Mouse (Mus musculus) liver, embryonic 14.5 days (tissue): ENCODE measurements around the gene Podxl. TPM values are rescaled to one million over a fixed set of nuclear protein-coding genes. Genes with fewer than 3 reads are reported as not detected.
"Not testable (repeated sequence)": the region's sequence is repeated elsewhere in the genome, so short reads cannot be mapped to it uniquely, and the experiment has no call there.

Experiments used
- ATAC-seq: fragments of 200-750 bp; cut with Nextera tagmentation; 2 replicates; pipeline ENCODE4 v1.8.0; 2017; ENCODE audit warnings: moderate number of reproducible peaks, mild to moderate bottlenecking, moderate library complexity; ENCODE audit not compliant: insufficient read depth
- DNase-seq, 3 experiments: peaks; one replicate each; pipeline ENCODE4 v3.0.0-alpha.2; 2012 to 2013; ENCODE audit warnings: low read depth in 3 of 3, low spot score in 3 of 3
- H3K27ac ChIP-seq: fragments of 300-500 bp; sonication (generic); 2 replicates; pipeline ENCODE4 v1.5.1; 2014; ENCODE audit warnings: moderate library complexity, mild to moderate bottlenecking, control low read depth, inconsistent platforms
- H3K27me3 ChIP-seq: fragments of 300-500 bp; sonication (generic); 2 replicates; pipeline ENCODE4 v1.6.1; 2014; ENCODE audit warnings: mild to moderate bottlenecking, low read length, moderate library complexity; ENCODE audit not compliant: control insufficient read depth, insufficient read depth
- H3K36me3 ChIP-seq: fragments of 300-500 bp; sonication (generic); replicated peaks from 2 replicates; pipeline ENCODE4 v1.6.1; 2014; ENCODE audit warnings: low read depth; ENCODE audit not compliant: control insufficient read depth, insufficient read depth
- H3K4me1 ChIP-seq, 2 experiments: fragments of 200-500 bp in 1 of 2; fragments of 300-500 bp in 1 of 2; sonication (generic) in 1 of 2; replicated peaks; 2 replicates each; pipeline ENCODE4 v1.6.1; 2012 to 2014; ENCODE audit warnings: antibody characterized with exemption in 1 of 2, inconsistent platforms in 1 of 2, low read length in 1 of 2; ENCODE audit not compliant: control insufficient read depth in 2 of 2, insufficient read depth in 2 of 2
- H3K4me2 ChIP-seq: fragments of 300-500 bp; sonication (generic); 2 replicates; pipeline ENCODE4 v1.6.1; 2014; ENCODE audit warnings: low read depth, mild to moderate bottlenecking, control low read depth, moderate library complexity
- H3K4me3 ChIP-seq, 2 experiments: fragments of 200-500 bp in 1 of 2; fragments of 300-500 bp in 1 of 2; sonication (generic) in 1 of 2; 2 replicates each; pipeline ENCODE4 v1.5.1; 2012 to 2014; ENCODE audit warnings: low read depth in 2 of 2, low read length in 2 of 2, mild to moderate bottlenecking in 2 of 2, control low read depth in 1 of 2, inconsistent platforms in 1 of 2, moderate library complexity in 1 of 2; ENCODE audit not compliant: insufficient read depth in 1 of 2
- H3K9ac ChIP-seq: fragments of 300-500 bp; sonication (generic); replicated peaks from 2 replicates; pipeline ENCODE4 v1.6.1; 2014; ENCODE audit warnings: mild to moderate bottlenecking, control low read depth, moderate library complexity
- H3K9me3 ChIP-seq: fragments of 300-500 bp; sonication (generic); 2 replicates; pipeline ENCODE4 v1.6.1; 2016; ENCODE audit warnings: low read length, mixed read lengths; ENCODE audit not compliant: control insufficient read depth
- CTCF ChIP-seq: IDR thresholded peaks from 2 replicates; pipeline ENCODE4 v1.5.1; 2016; ENCODE audit warnings: antibody characterized with exemption, low read depth, control low read depth
- EP300 ChIP-seq: IDR thresholded peaks from 2 replicates; pipeline ENCODE4 v1.6.1; 2016; ENCODE audit warnings: antibody characterized with exemption, low read depth
- WGBS: fragments of 180-500 bp; shearing (Covaris S2); extraction: QIAGEN DNeasy Blood & Tissue Kit; methylation state at CpG from one replicate; pipeline ENCODE4 v1.1.7; 2014; ENCODE audit not compliant: insufficient replicate concordance; 5-methylcytosine and 5-hydroxymethylcytosine counted together
- polyA plus RNA-seq, 2 experiments: library from polyadenylated mRNA; depleted of rRNA in 1 of 2; stranded (reverse) in 1 of 2; unstranded in 1 of 2; fragments of >200 nt; fragmentation: Nextera tagmentation in 1 of 2; extraction: Ambion mirVana in 1 of 2; gene quantifications; 2 replicates each; pipeline versions ENCODE4 v1.2.1 to v1.2.3; 2012 to 2014

Gene Podxl
- polyA plus RNA-seq, 2 experiments = 5.0 to 8.2 TPM

DNA sequence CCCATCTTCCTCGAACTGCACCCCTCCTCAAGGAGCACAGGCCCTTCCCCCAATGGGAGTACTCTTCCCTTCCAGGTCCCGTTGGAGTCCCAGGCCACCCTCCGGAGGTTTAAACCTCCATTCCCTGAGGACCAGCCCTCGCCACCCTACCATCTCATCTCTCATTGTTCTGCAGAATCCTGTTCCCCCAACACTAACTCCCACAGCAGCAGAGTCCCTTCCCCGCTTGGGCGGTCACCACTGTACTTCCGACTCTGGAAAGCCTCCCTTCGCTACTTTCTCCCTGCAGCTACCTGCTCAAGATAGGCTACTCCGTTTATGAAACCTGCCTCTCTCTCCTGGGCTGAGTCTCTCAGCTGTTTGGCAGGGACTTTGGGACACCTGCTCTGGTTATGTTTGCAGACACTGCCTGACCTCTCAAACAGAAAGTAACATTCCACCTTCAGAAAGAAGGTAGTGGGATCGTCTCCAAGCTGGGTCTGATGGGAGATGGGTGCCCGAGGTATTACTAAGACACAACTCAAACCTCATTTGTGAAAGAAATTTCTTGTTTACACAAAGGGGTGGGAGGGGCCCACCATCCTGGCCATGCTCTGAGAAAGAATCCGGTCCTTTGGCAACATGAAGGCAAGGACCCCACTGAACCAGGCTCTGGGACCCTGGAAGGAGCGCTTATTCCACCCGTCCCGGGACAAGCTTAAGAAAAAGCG lies 1.3 kb downstream of the Podxl start:
- H3K4me2 ChIP-seq = peak overlapping the region; percentile 98
- no peak for DNase-seq
- ATAC-seq = no peak
- no peak overlapping the region for H3K27ac ChIP-seq
- WGBS = 6% methylated on average over 16 of the region's 16 CpGs
- H3K4me3 ChIP-seq = peak overlapping the region; percentile 65 to 77
- TF ChIP-seq EP300 (no peak), CTCF (no peak)
- no peaks in the 10 kb centered on the region for H3K36me3 ChIP-seq
- H3K9ac ChIP-seq = peak overlapping the region; percentile 72
- peaks cover 4% of the 10 kb centered on the region; the same call in 1 of the 2 replicates for H3K27me3 ChIP-seq
- no peaks in the 10 kb centered on the region for H3K9me3 ChIP-seq
- peaks cover 10 to 35% of the 10 kb centered on the region in 2 experiments for H3K4me1 ChIP-seq

DNA sequence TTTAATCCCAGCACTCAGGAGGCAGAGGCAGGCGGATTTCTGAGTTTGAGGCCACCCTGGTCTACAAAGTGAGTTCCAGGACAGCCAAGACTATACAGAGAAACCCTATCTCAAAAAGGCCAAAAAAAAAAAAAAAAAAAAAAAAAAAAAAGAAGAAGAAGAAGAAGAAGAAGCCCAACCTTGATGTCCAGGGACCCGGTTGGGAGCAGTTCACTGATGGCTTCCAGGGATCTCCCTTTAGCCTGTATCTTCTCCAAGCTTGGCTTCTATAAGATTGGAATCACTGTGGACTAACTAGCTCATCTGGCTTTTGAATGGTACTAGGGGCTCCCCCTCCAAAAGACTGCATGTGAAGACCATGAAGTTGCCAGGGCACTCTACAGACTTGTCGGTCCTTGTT lies 1.8 kb downstream of the Podxl start:
- H3K27ac ChIP-seq = not testable (repeated sequence)

DNA sequence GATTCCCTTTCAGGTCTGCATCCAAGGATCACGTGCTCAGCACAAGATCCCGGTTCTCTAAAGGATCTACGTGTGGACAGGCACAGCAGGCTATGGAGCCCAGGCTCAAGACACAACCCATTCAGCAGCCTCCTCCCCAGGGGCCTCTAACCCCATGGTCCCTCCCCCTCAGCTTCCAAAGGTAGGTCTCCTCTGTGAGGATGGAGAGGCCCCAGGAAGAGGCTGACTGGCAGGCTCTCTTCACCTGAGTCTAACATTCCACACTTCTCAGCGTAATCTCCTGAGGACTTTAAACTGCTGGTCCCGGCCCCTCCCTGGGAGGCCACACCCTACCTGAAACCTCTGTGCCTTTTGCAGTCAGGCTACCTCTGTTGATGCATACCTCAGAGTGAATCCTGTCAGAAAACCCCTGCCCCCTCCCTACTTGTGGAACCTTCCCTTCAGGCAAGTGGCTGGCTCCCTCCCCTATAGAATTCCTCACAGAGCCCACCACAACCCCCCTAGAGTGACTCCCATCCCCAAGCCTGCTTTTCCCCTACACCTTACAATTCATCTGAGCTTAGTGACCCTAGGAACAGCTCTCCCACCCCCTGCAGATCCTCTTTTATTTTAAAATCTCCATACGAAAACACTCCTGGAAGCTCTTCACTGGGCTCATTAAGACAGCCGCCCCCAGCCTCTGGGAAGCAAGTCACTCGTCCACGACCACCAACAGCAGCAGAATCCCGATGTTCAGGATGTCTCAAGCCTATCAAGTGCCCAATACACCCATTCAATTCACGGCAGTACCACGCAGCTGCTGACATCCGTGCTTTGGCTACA lies 3.4 kb downstream of the Podxl start:
- DNase-seq (no peak), ATAC-seq (no peak)
- Histone ChIP-seq H3K9ac (no peak overlapping the region), H3K4me1 (peaks cover 10 to 35% of the 10 kb centered on the region in 2 experiments), H3K36me3 (no peaks in the 10 kb centered on the region), H3K4me2 (peak overlapping the region; percentile 18; the same call in 1 of the 2 replicates), H3K27me3 (peaks cover 4% of the 10 kb centered on the region; the same call in 1 of the 2 replicates), H3K27ac (no peak overlapping the region), H3K4me3 (no peak overlapping the region), H3K9me3 (no peaks in the 10 kb centered on the region)
- TF ChIP-seq EP300 (no peak), CTCF (no peak)
- 54% methylated on average over 13 of the region's 13 CpGs for WGBS

More for the DNA sequence above, 1.8 kb downstream of the Podxl start:
- ATAC-seq, H3K27me3 ChIP-seq, H3K9me3 ChIP-seq, DNase-seq, H3K36me3 ChIP-seq: not testable (repeated sequence)
- Histone ChIP-seq H3K4me1 (peaks cover 10 to 35% of the 10 kb centered on the region in 2 experiments), H3K9ac (peak overlapping the region; percentile 72), H3K4me3 (peak overlapping the region; percentile 65 to 77), H3K4me2 (peak overlapping the region; percentile 98)
- WGBS = 49% methylated on average over 3 of the region's 3 CpGs

DNA sequence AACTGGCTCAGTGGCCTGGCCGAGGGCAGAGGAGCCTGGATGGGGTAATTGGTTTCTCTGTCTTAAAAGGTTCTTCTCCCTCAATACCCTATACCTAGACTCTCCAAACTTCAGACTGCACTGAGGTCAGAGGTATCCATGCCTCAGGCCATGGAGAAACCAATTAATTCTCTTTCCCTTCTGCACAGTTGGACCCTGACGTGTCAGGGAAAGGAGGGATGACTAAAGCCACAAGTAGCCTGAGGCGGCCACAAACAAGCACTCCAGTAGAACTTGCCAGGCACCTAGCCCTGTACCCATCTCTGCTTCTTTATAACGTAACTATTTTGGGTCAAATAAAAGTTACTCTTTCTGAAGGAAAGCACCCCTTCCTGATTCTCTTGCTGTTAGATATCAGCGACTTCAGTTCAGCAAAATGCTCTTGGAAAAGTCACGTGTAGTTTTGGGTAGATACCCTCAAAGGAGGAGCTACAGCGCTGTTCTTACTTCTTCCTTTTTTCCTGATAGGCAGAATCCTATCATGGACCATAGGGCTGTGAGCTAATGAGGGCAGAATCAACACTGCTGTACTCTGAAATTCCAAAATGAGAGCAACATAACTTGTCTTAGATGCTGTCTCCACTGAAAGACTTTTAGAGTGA lies 7.2 kb downstream of the Podxl start:
- 76% methylated on average over 7 of the region's 7 CpGs for WGBS
- Histone ChIP-seq H3K36me3 (no peaks in the 10 kb centered on the region), H3K4me2 (no peak overlapping the region), H3K9ac (no peak overlapping the region), H3K27ac (no peak overlapping the region), H3K27me3 (no peaks in the 10 kb centered on the region), H3K4me1 (peaks cover 8 to 16% of the 10 kb centered on the region in 2 experiments; a peak in 3 of 4 replicates), H3K4me3 (no peak overlapping the region), H3K9me3 (no peaks in the 10 kb centered on the region)
- DNase-seq (no peak), ATAC-seq (no peak)
- TF ChIP-seq EP300 = no peak
- no peak for TF ChIP-seq CTCF
